ENCODE assay signal across 25 mouse cellular contexts in the genomic region with DNA sequence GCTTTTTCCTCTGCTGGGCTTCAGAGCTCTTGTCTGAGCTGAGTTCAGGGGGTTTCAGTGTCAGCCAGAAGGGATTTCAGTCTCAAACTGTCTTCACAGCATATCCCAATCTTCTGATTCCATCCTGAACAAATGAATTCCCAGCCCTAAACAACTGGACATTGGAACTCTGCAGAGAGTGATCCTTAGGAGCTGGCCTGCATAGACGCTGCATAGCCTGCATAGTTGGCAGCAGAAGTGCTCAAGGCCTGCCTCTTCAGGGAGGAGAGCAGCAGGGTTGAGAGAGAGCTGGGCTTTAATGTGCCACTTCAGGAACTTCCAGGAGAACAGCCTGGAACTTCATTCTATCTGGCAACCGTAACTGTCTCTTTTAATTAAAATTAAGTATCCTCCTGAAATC. TPM values are rescaled to one million over a fixed set of nuclear protein-coding genes. Genes with fewer than 3 reads are reported as not detected.
DNase-seq lines count a peak whose midpoint lies in the region; ATAC-seq and TF ChIP-seq lines count a peak whose summit lies in the region.
"Had no signal": no experiment of that assay in that cellular context is flagged by ENCODE, and none has a peak within 500 bp of the region (broad histone marks: within the 10 kb centered on the region; RNA-seq: fewer than 3 reads in every experiment).

No protein-coding gene starts in this region.

- H3K36me3 ChIP-seq in forebrain, embryonic 13.5 days (ENCODE audit: poor library complexity, severe bottlenecking): no peaks in the 10 kb centered on the region
- no peaks in the 10 kb centered on the region for H3K36me3 ChIP-seq in forebrain, postnatal 0 days (ENCODE audit: insufficient read depth)
- H3K36me3 ChIP-seq in heart, embryonic 15.5 days: no peaks in the 10 kb centered on the region
- no peaks in the 10 kb centered on the region for H3K36me3 ChIP-seq in kidney, embryonic 15.5 days
- H3K36me3 ChIP-seq: embryonic facial prominence, embryonic 10.5 days; forebrain, embryonic 10.5 days; midbrain, embryonic 13.5 days had no signal

- no peak for DNase-seq in forebrain, postnatal 0 days
- DNase-seq in heart, adult 18-20 months: no peak
- DNase-seq in kidney, adult 18-20 months: no peak
- peak; percentile 51 for DNase-seq in NIH3T3 (ENCODE audit: low read depth)
- no peak for DNase-seq in spleen, adult 12 weeks (ENCODE audit: low spot score)
- DNase-seq: adrenal gland, postnatal 25 days; cerebellum, adult 11-12 months; cerebellum, postnatal 10 days; gastrocnemius, postnatal 36 days; kidney, postnatal 10 days; liver, postnatal 0 days; right cerebral cortex, postnatal 14 days; thymus, adult 18-20 months; thymus, postnatal 36 days had no signal

- no peaks in the 10 kb centered on the region for H3K27me3 ChIP-seq in forebrain, embryonic 13.5 days
- H3K27me3 ChIP-seq in forebrain, postnatal 0 days (ENCODE audit: insufficient read depth, low read length): no peaks in the 10 kb centered on the region
- H3K27me3 ChIP-seq in heart, embryonic 15.5 days: no peaks in the 10 kb centered on the region
- H3K27me3 ChIP-seq in kidney, embryonic 15.5 days: no peaks in the 10 kb centered on the region
- H3K27me3 ChIP-seq: megakaryocyte, embryonic 14.5 days; midbrain, embryonic 13.5 days had no signal

- no peaks in the 10 kb centered on the region for H3K4me1 ChIP-seq in forebrain, embryonic 13.5 days
- no peaks in the 10 kb centered on the region for H3K4me1 ChIP-seq in forebrain, postnatal 0 days (ENCODE audit: insufficient read depth)
- H3K4me1 ChIP-seq in heart, embryonic 15.5 days (replicated peaks): peaks cover 27% of the 10 kb centered on the region
- H3K4me1 ChIP-seq in kidney, embryonic 15.5 days: peaks cover 15% of the 10 kb centered on the region

- H3K4me3 ChIP-seq in forebrain, embryonic 13.5 days: no peak overlapping the region
- H3K4me3 ChIP-seq in forebrain, postnatal 0 days (ENCODE audit: low read depth, low read length): no peak overlapping the region
- H3K4me3 ChIP-seq in heart, embryonic 15.5 days: no peak overlapping the region
- H3K4me3 ChIP-seq in kidney, embryonic 15.5 days (replicated peaks): no peak overlapping the region
- H3K4me3 ChIP-seq: embryonic facial prominence, embryonic 10.5 days; forebrain, embryonic 10.5 days; layer of hippocampus, adult 2 months; megakaryocyte, embryonic 14.5 days; midbrain, embryonic 13.5 days had no signal

- H3K27ac ChIP-seq in forebrain, embryonic 13.5 days: no peak overlapping the region
- H3K27ac ChIP-seq in forebrain, postnatal 0 days (ENCODE audit: low read depth, low read length): no peak overlapping the region
- peak overlapping the region; percentile 69 for H3K27ac ChIP-seq in heart, embryonic 15.5 days
- 0 out of 2 replicates have a peak overlapping the region, but pooled peaks have one; percentile 34 for H3K27ac ChIP-seq in kidney, embryonic 15.5 days
- H3K27ac ChIP-seq: embryonic facial prominence, embryonic 10.5 days; forebrain, embryonic 10.5 days; hindbrain, embryonic 14.5 days; layer of hippocampus, adult 2 months; midbrain, embryonic 13.5 days had no signal

- TF ChIP-seq CTCF in forebrain, postnatal 0 days (IDR thresholded peaks at IDR 0.05; ENCODE audit: low read depth): no peak

- H3K9me3 ChIP-seq in forebrain, embryonic 13.5 days (replicated peaks): no peaks in the 10 kb centered on the region
- no peaks in the 10 kb centered on the region for H3K9me3 ChIP-seq in forebrain, postnatal 0 days (ENCODE audit: low read length)
- H3K9me3 ChIP-seq in heart, embryonic 15.5 days (replicated peaks): no peaks in the 10 kb centered on the region
- H3K9me3 ChIP-seq in kidney, embryonic 15.5 days (replicated peaks): no peaks in the 10 kb centered on the region
- H3K9me3 ChIP-seq: embryonic facial prominence, embryonic 10.5 days; forebrain, embryonic 10.5 days; midbrain, embryonic 13.5 days had no signal

- H3K9ac ChIP-seq in forebrain, embryonic 13.5 days: peak overlapping the region; percentile 30; the same call in 1 of the 2 replicates
- H3K9ac ChIP-seq in forebrain, postnatal 0 days: no peak overlapping the region
- H3K9ac ChIP-seq in heart, embryonic 15.5 days: no peak overlapping the region
- no peak overlapping the region for H3K9ac ChIP-seq in kidney, embryonic 15.5 days
- H3K9ac ChIP-seq: hindbrain, embryonic 14.5 days; liver, postnatal 0 days had no signal

- no peak for ATAC-seq in forebrain, embryonic 13.5 days
- no peak for ATAC-seq in forebrain, postnatal 0 days
- no peak for ATAC-seq in heart, embryonic 15.5 days (replicated peaks; ENCODE audit: insufficient number of reproducible peaks, insufficient read depth, low FRiP score, low read depth)
- no peak for ATAC-seq in kidney, embryonic 15.5 days (replicated peaks; ENCODE audit: low FRiP score)
- ATAC-seq: intestine, postnatal 0 days; liver, postnatal 0 days; midbrain, embryonic 13.5 days had no signal

- no peak overlapping the region for H3K4me2 ChIP-seq in forebrain, embryonic 13.5 days
- H3K4me2 ChIP-seq in forebrain, postnatal 0 days (ENCODE audit: low read depth): no peak overlapping the region
- no peak overlapping the region for H3K4me2 ChIP-seq in heart, embryonic 15.5 days
- H3K4me2 ChIP-seq in kidney, embryonic 15.5 days: no peak overlapping the region
- H3K4me2 ChIP-seq: hindbrain, embryonic 14.5 days; liver, embryonic 11.5 days; midbrain, embryonic 13.5 days had no signal

- 85% methylated on average over 2 of the region's 2 CpGs for WGBS in forebrain, embryonic 13.5 days
- WGBS in forebrain, postnatal 0 days: 69% methylated on average over 2 of the region's 2 CpGs
- WGBS in heart, embryonic 15.5 days: 43% methylated on average over 2 of the region's 2 CpGs
- WGBS in kidney, embryonic 15.5 days: 61% methylated on average over 2 of the region's 2 CpGs

RNA-seq across cellular contexts. Expression of gene Wsb1, which starts 38.9 kb away (rescaled TPM):
- polyA plus RNA-seq in forebrain, embryonic 13.5 days (2015; fragmentation: Nextera tagmentation; extraction: Ambion mirVana): 367 and 422 TPM in 2 replicates
- 238 and 277 TPM in 2 replicates for total RNA-seq in forebrain, postnatal 0 days (2014; rRNA removed)
- 157 and 215 TPM in 2 replicates for polyA plus RNA-seq in forebrain, postnatal 0 days (2015; fragmentation: Nextera tagmentation; extraction: Ambion mirVana)
- polyA plus RNA-seq in heart, embryonic 15.5 days (2015; fragmentation: Nextera tagmentation; extraction: Ambion mirVana): 119 and 135 TPM in 2 replicates
- 10 to 100 TPM; 12.6 to 13.8 TPM for total RNA-seq in heart, adult 18-20 months (2021)
- polyA plus RNA-seq in kidney, embryonic 15.5 days (2015; fragmentation: Nextera tagmentation; extraction: Ambion mirVana): 316 and 358 TPM in 2 replicates

Comparison
In these comparisons a context has a peak if more than half of its experiments do, and no peak if none do; other contexts are left out.
1. H3K27ac ChIP-seq: peak in heart, embryonic 15.5 days (single experiment) and kidney, embryonic 15.5 days (single experiment); none in forebrain, embryonic 13.5 days (single experiment) and forebrain, postnatal 0 days (single experiment).